Mouse (Mus musculus) G1E-ER4 (cell line): ENCODE data around the gene Rasgrf1. TPM values are rescaled to one million over a fixed set of nuclear protein-coding genes. Genes with fewer than 3 reads are reported as not detected.

Experiments used
- GATA1 ChIP-seq: IDR thresholded peaks from one replicate; pipeline ENCODE4 v1.8.0; 2012; ENCODE audit warnings: low read length, inconsistent platforms
- polyA plus RNA-seq: library from polyadenylated mRNA; stranded (reverse); fragments of >175 nt; gene quantifications from 2 replicates; pipeline ENCODE4 v1.2.3, GENCODE M21; 2012

Gene Rasgrf1
- polyA plus RNA-seq, 1 experiment, result not detected

DNA sequence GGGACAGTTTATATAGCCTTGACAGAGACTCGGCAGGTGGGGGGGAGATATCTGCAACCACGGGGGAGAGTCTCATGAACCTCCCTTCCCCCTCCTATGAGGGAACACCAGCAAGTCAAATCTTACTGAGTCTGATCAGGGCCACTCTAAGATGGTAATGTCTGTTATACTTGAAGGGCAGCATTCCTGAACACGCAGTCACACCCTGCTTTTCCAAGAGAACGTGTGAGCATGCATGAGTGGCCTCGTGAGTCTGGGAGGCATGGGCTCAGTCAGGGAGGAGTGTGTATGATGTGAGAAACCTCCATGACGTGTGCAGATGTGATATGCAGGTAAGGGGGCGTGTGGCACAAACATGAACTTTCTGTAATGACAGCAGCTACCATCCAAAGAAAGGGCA lies 159.8 kb downstream of the Rasgrf1 start:
- no peak for TF ChIP-seq GATA1

DNA sequence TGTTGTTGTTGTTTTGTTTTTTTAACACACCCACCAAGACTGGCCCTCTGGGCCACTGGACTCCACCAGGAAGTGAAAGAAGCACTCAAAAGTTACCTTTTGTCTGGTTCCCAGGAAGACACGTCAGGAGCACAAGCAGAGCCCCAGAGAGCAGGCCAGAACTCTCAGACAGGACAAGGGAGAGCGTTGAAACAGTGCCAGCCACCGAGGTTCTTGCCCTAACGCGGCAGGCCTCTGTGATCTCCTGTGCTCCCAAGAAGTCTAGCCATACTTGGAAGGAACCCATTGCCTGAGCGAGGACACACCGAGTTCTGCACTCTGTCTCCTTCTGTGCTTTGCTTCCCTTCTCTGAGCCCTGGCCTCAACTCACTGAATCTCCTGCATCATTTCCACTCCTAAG lies 160.5 kb downstream of the Rasgrf1 start:
- TF ChIP-seq GATA1, result no peak

- TF ChIP-seq GATA1, result no peak
Measured at GRCm38 (mm10) chr9:90075336-90075735, 165.6 kb downstream of the Rasgrf1 start.

GRCm38 (mm10) chr9:90076131-90076530 lies 166.4 kb downstream of the Rasgrf1 start:
- no peak for TF ChIP-seq GATA1

Other genes starting within 250 kb of the Rasgrf1 start
- gene Tmed3, start 204.8 kb upstream of the Rasgrf1 start, polyA plus RNA-seq, result 29.9 and 32.2 TPM in 2 replicates
- not detected in 2 replicates for gene Ankrd34c, start 171.4 kb upstream of the Rasgrf1 start, polyA plus RNA-seq
- not detected in 2 replicates for gene Ctsh, start 144.2 kb downstream of the Rasgrf1 start, polyA plus RNA-seq
- 87.4 and 119 TPM in 2 replicates for gene Morf4l1, start 204.9 kb downstream of the Rasgrf1 start, polyA plus RNA-seq